ENCODE assay signal across 22 mouse cellular contexts in the genomic region with DNA sequence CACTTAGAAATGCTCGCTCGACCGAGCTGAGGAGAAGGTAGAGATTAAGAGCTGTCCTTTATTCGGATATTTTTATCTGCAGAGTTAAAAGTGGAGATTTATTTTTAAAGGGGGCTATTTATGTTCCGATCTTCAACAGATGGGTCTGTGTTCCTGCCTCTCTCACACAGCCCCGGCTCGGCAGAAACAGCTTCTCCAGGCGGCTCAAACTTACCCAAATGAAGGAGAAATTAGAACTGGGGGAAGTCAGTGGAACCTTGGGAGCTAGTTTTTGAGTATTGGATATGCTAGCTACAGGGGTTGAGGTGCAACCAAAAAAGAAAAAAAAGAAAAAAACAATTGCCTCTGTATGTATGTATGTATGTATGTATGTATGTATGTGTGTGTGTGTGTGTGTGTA.
DNase-seq lines count a peak whose midpoint lies in the region; ATAC-seq and TF ChIP-seq lines count a peak whose summit lies in the region.
"Had no signal": no experiment of that assay in that cellular context is flagged by ENCODE, and none has a peak within 500 bp of the region (broad histone marks: within the 10 kb centered on the region; RNA-seq: fewer than 3 reads in every experiment).

No protein-coding gene starts in this region.

- no peak for ATAC-seq in heart, embryonic 12.5 days (ENCODE audit: insufficient number of reproducible peaks, low FRiP score)
- ATAC-seq in embryonic facial prominence, embryonic 13.5 days (ENCODE audit: insufficient number of reproducible peaks, insufficient read depth, low FRiP score, low TSS enrichment, low read depth), result no peak
- ATAC-seq: forebrain, embryonic 16.5 days had no signal

- TF ChIP-seq POLR2A in myocyte (IDR thresholded peaks at IDR 0.05; ENCODE audit: insufficient read length, low read depth), result no peak

- 0 out of 2 replicates have a peak overlapping the region, but pooled peaks have one; percentile 16 for H3K4me2 ChIP-seq in heart, embryonic 12.5 days
- H3K4me2 ChIP-seq in embryonic facial prominence, embryonic 13.5 days, result no peak overlapping the region
- H3K4me2 ChIP-seq in myocyte (ENCODE audit: low read depth), result peak overlapping the region; percentile 34
- H3K4me2 ChIP-seq: liver, embryonic 11.5 days; stomach, embryonic 15.5 days had no signal

- H3K4me3 ChIP-seq in heart, embryonic 12.5 days, result no peak overlapping the region
- no peak overlapping the region for H3K4me3 ChIP-seq in embryonic facial prominence, embryonic 13.5 days
- no peak overlapping the region for H3K4me3 ChIP-seq in myocyte
- H3K4me3 ChIP-seq: hindbrain, embryonic 10.5 days; stomach, embryonic 15.5 days had no signal

- WGBS in heart, embryonic 12.5 days, result 31% methylated on average over 8 of the region's 8 CpGs
- 49% methylated on average over 8 of the region's 8 CpGs for WGBS in embryonic facial prominence, embryonic 13.5 days

- no peak for DNase-seq in heart, postnatal 36 days
- DNase-seq in left cerebral cortex, postnatal 14 days (ENCODE audit: low spot score in 2 of 2), result peak; percentile 28 to 36
- DNase-seq in left cerebral cortex, adult 18-20 months (ENCODE audit: low spot score in 2 of 2), result no peak
- no peak for DNase-seq in kidney, postnatal 14 days
- DNase-seq: adrenal gland, postnatal 36 days; cerebellum, adult 18-20 months; cerebellum, postnatal 36 days; heart, adult 11 months; kidney, adult 18-20 months; kidney, postnatal 10 days; lung, adult 18-20 months; lung, postnatal 14 days; midbrain, embryonic 14.5 days; right cerebral cortex, postnatal 25 days; thymus, adult 2 months had no signal

- H3K9me3 ChIP-seq in heart, embryonic 12.5 days (replicated peaks), result no peaks in the 10 kb centered on the region
- no peaks in the 10 kb centered on the region for H3K9me3 ChIP-seq in embryonic facial prominence, embryonic 13.5 days
- H3K9me3 ChIP-seq: hindbrain, embryonic 10.5 days; stomach, embryonic 15.5 days had no signal

- no peak overlapping the region for H3K27ac ChIP-seq in heart, embryonic 12.5 days (ENCODE audit: poor library complexity, severe bottlenecking)
- 0 out of 2 replicates have a peak overlapping the region, but pooled peaks have one; percentile 39 for H3K27ac ChIP-seq in embryonic facial prominence, embryonic 13.5 days
- H3K27ac ChIP-seq: hindbrain, embryonic 10.5 days; stomach, embryonic 15.5 days had no signal

- peaks cover 17% of the 10 kb centered on the region for H3K4me1 ChIP-seq in heart, embryonic 12.5 days (replicated peaks)
- peaks cover 53% of the 10 kb centered on the region for H3K4me1 ChIP-seq in embryonic facial prominence, embryonic 13.5 days

- H3K36me3 ChIP-seq in heart, embryonic 12.5 days, result no peaks in the 10 kb centered on the region
- H3K36me3 ChIP-seq in embryonic facial prominence, embryonic 13.5 days, result no peaks in the 10 kb centered on the region
- H3K36me3 ChIP-seq in myocyte (ENCODE audit: control insufficient read depth, insufficient read depth), result no peaks in the 10 kb centered on the region
- H3K36me3 ChIP-seq: hindbrain, embryonic 10.5 days; stomach, embryonic 15.5 days had no signal

- H3K79me2 ChIP-seq in myocyte (ENCODE audit: control insufficient read depth, insufficient read depth), result no peaks in the 10 kb centered on the region

- no peak overlapping the region for H3K9ac ChIP-seq in heart, embryonic 12.5 days
- no peak overlapping the region for H3K9ac ChIP-seq in embryonic facial prominence, embryonic 13.5 days
- H3K9ac ChIP-seq: stomach, embryonic 15.5 days had no signal

- intact Hi-C loops in heart, postnatal 36 days (cut with DNase I), result no loop called here
- intact Hi-C loops in left cerebral cortex, postnatal 14 days (cut with DNase I), result no loop called here

- H3K27me3 ChIP-seq in heart, embryonic 12.5 days (replicated peaks), result peaks cover 6% of the 10 kb centered on the region; the same call in 1 of the 2 replicates
- H3K27me3 ChIP-seq in embryonic facial prominence, embryonic 13.5 days, result peaks cover 5% of the 10 kb centered on the region; the same call in 1 of the 2 replicates
- no peaks in the 10 kb centered on the region for H3K27me3 ChIP-seq in myocyte (ENCODE audit: control insufficient read depth, insufficient read depth, insufficient read length)

- H3ac ChIP-seq in myocyte (ENCODE audit: control insufficient read depth, insufficient read length), result no peak overlapping the region

TF ChIP-seq in myocyte, 11 proteins besides CTCF, POLR2A, EP300 and RAD21:
- no peak for TF ChIP-seq MYOD1 (IDR thresholded peaks at IDR 0.05; ENCODE audit: control insufficient read depth in 1 of 3, insufficient read length in 2 of 3, low read depth in 2 of 3)
- TF ChIP-seq CEBPB (IDR thresholded peaks at IDR 0.05; ENCODE audit: insufficient read depth, poor library complexity, severe bottlenecking), result no peak
- TF ChIP-seq SRF (IDR thresholded peaks at IDR 0.05; ENCODE audit: control insufficient read depth, insufficient read length, low read depth), result no peak
- TF ChIP-seq E2F4 (IDR thresholded peaks at IDR 0.05; ENCODE audit: insufficient read depth), result no peak
- no peak for TF ChIP-seq REST (IDR thresholded peaks at IDR 0.05; ENCODE audit: insufficient read depth, insufficient read length)
- TF ChIP-seq TCF12 (IDR thresholded peaks at IDR 0.05; ENCODE audit: insufficient read depth, poor library complexity, severe bottlenecking), result no peak
- TF ChIP-seq MAX (IDR thresholded peaks at IDR 0.05; ENCODE audit: low read depth), result no peak
- no peak for TF ChIP-seq TCF3 (IDR thresholded peaks at IDR 0.05; ENCODE audit: insufficient read length, low read depth)
- TF ChIP-seq USF1 (IDR thresholded peaks at IDR 0.05; ENCODE audit: low read depth), result no peak
- no peak for TF ChIP-seq POLR2AphosphoS2 (IDR thresholded peaks at IDR 0.05; ENCODE audit: insufficient read length, low read depth)
- TF ChIP-seq MYOG (IDR thresholded peaks at IDR 0.05; ENCODE audit: control insufficient read depth in 1 of 3, insufficient read depth in 1 of 3, insufficient read length in 2 of 3, low read depth in 2 of 3), result no peak

Comparison
In these comparisons a context has a peak if more than half of its experiments do, and no peak if none do; other contexts are left out.
1. DNase-seq: peak in left cerebral cortex, postnatal 14 days (2 of 2); none in heart, postnatal 36 days (0 of 2), left cerebral cortex, adult 18-20 months (0 of 2) and kidney, postnatal 14 days (single experiment).